In the genomic region with DNA sequence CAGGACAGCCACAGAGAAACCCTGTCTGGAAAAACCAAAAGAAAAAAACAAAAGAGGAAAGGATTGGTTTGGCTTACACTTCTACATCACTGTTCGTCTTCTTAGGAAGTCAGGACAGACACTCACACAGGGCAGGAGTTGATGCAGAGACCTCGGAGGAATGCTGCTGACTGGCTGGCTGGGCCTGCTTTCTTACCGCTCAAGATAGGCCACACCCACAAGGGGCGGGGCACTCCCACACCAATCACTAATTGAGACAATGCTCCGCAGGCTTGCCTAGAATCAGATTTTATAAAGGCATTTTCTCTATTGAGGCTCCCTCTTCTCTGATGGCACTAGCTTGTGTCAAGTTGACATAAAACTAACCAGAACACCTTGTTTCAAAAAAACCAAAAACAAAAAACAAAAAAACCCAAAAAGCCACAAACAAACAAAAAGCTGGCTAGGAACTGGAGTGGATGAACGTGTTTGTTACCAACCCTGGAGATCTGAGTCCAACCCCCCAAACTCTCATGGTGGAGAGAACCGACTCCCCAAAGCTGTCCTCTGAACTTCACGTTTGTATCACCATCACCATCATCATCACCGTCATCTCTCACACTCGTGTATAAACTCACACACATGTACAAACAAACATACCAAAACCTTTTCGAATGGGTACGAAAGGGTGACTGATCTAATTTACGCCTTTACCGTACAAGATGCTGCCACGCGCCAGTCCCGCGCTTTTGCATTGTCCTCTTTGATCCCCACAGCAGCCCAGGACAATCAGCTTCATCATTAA, we compare ENCODE assay signal across 9 mouse cellular contexts. TPM values are rescaled to one million over a fixed set of nuclear protein-coding genes. Genes with fewer than 3 reads are reported as not detected.
DNase-seq lines count a peak whose midpoint lies in the region; ATAC-seq lines count a peak whose summit lies in the region.
"Had no signal": no experiment of that assay in that cellular context is flagged by ENCODE, and none has a peak within 500 bp of the region (broad histone marks: within the 10 kb centered on the region; RNA-seq: fewer than 3 reads in every experiment).

No protein-coding gene starts in this region.

- peak; percentile 47 for DNase-seq in hindbrain, embryonic 11.5 days (ENCODE audit: low spot score)
- DNase-seq in heart, postnatal 4 days: peak; percentile 41
- peak; percentile 67 to 74 for DNase-seq in lung, postnatal 4 days
- peak; percentile 81 to 85 for DNase-seq in thymus, postnatal 36 days
- no peak for DNase-seq in ovary, postnatal 36 days (ENCODE audit: low spot score)
- DNase-seq in right cerebral cortex, postnatal 14 days: no peak

- no peaks in the 10 kb centered on the region for H3K36me3 ChIP-seq in hindbrain, embryonic 11.5 days (ENCODE audit: control insufficient read depth, insufficient read depth, low read length)
- no peaks in the 10 kb centered on the region for H3K36me3 ChIP-seq in hindbrain, embryonic 12.5 days

- H3K4me3 ChIP-seq in hindbrain, embryonic 11.5 days (ENCODE audit: low read depth, low read length): no peak overlapping the region
- no peak overlapping the region for H3K4me3 ChIP-seq in hindbrain, embryonic 12.5 days

- WGBS in hindbrain, embryonic 11.5 days: 61% methylated on average over 18 of the region's 18 CpGs
- 60% methylated on average over 18 of the region's 18 CpGs for WGBS in hindbrain, embryonic 12.5 days

- H3K9me3 ChIP-seq in hindbrain, embryonic 11.5 days (ENCODE audit: control insufficient read depth, low read length): no peaks in the 10 kb centered on the region
- H3K9me3 ChIP-seq in hindbrain, embryonic 12.5 days (replicated peaks): no peaks in the 10 kb centered on the region

- peaks cover 9% of the 10 kb centered on the region; the same call in 1 of the 2 replicates for H3K27me3 ChIP-seq in hindbrain, embryonic 11.5 days (ENCODE audit: control insufficient read depth, insufficient read depth, low read length)
- H3K27me3 ChIP-seq in hindbrain, embryonic 12.5 days: peaks cover 30% of the 10 kb centered on the region
- H3K27me3 ChIP-seq: Patski had no signal

- no peak overlapping the region for H3K4me2 ChIP-seq in hindbrain, embryonic 11.5 days (replicated peaks; ENCODE audit: low read depth, low read length)
- no peak overlapping the region for H3K4me2 ChIP-seq in hindbrain, embryonic 12.5 days (replicated peaks)

- no peaks in the 10 kb centered on the region for H3K4me1 ChIP-seq in hindbrain, embryonic 11.5 days (replicated peaks; ENCODE audit: control insufficient read depth, insufficient read depth, low read length)
- peaks cover 8% of the 10 kb centered on the region; the same call in 1 of the 2 replicates for H3K4me1 ChIP-seq in hindbrain, embryonic 12.5 days

- H3K9ac ChIP-seq in hindbrain, embryonic 11.5 days (ENCODE audit: low read depth, low read length): no peak overlapping the region
- H3K9ac ChIP-seq in hindbrain, embryonic 12.5 days: no peak overlapping the region

- H3K27ac ChIP-seq in hindbrain, embryonic 11.5 days (ENCODE audit: low read depth, low read length): no peak overlapping the region
- no peak overlapping the region for H3K27ac ChIP-seq in hindbrain, embryonic 12.5 days

- no peak for ATAC-seq in hindbrain, embryonic 11.5 days (ENCODE audit: low FRiP score)
- no peak for ATAC-seq in hindbrain, embryonic 12.5 days (ENCODE audit: low FRiP score)
- peak; percentile 23 for ATAC-seq in activated CD4-positive, CD25-positive, alpha-beta regulatory T cell, adult 4 months
- ATAC-seq: Patski had no signal

RNA-seq across cellular contexts. Expression of a gene that starts 0.8 kb away (rescaled TPM):
- 10.1 and 11.3 TPM in 2 replicates for polyA plus RNA-seq in hindbrain, embryonic 11.5 days (2014; fragmentation: Nextera tagmentation; extraction: Ambion mirVana)
- 16.9 and 19.6 TPM in 2 replicates for polyA plus RNA-seq in hindbrain, embryonic 12.5 days (2016; fragmentation: Nextera tagmentation; extraction: Ambion mirVana)
- 100 to 1,000 TPM in 1 of 2 experiments, 10 to 100 TPM in 1; 80.6 to 129 TPM for polyA plus RNA-seq in activated CD4-positive, CD25-positive, alpha-beta regulatory T cell, adult 4 months (2017; shearing (Covaris generic))
- 1 to 10 TPM; 3.1 to 4.5 TPM for total RNA-seq in heart, postnatal 4 days (2021)

RNA-seq across cellular contexts. Expression of a gene that starts 36.2 kb away (rescaled TPM):
- polyA plus RNA-seq in hindbrain, embryonic 11.5 days (2014; fragmentation: Nextera tagmentation; extraction: Ambion mirVana): 17.9 and 19.3 TPM in 2 replicates
- polyA plus RNA-seq in hindbrain, embryonic 12.5 days (2016; fragmentation: Nextera tagmentation; extraction: Ambion mirVana): 39.6 and 39.7 TPM in 2 replicates
- 1 to 10 TPM; 3.0 to 6.8 TPM for polyA plus RNA-seq in activated CD4-positive, CD25-positive, alpha-beta regulatory T cell, adult 4 months (2017; shearing (Covaris generic))
- 10 to 100 TPM; 87.5 to 96.8 TPM for total RNA-seq in heart, postnatal 4 days (2021)

Comparison
In these comparisons a context has a peak if more than half of its experiments do, and no peak if none do; other contexts are left out.
1. DNase-seq: peak in hindbrain, embryonic 11.5 days (single experiment), heart, postnatal 4 days (single experiment), lung, postnatal 4 days (2 of 2) and thymus, postnatal 36 days (2 of 2); none in ovary, postnatal 36 days (single experiment) and right cerebral cortex, postnatal 14 days (single experiment).